Mouse (Mus musculus) thymus, postnatal 36 days (tissue): ENCODE data around the gene Rhox10.
"Not testable (repeated sequence)": the region's sequence is repeated elsewhere in the genome, so short reads cannot be mapped to it uniquely, and the experiment has no call there.

ENCODE experiments used
- DNase-seq, 2 experiments: peaks; one replicate each; pipeline ENCODE4 v3.0.0; 2022; ENCODE audit warnings: mixed read lengths in 2 of 2

Gene Rhox10

DNA sequence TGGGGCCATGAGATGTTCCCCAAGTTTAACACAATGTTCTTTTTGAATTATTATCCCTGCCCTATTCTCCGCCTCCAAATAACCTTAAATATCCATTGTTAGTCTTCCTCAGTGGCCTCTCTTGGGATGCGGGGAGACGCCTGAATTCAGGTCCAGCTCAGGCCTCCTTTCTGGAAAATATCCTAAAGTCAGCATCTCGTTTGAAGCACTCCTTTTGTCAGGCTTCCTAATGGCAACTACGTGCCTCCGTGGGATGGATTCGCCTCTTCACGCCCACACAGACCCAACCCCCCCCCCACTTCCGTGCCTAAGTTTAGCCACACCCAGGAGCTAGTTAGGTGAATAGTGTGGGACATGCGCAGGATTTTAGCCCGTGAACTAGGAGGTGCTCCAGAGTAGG lies at the start of gene Rhox10:
TSS of gene Rhox10 (plus strand) at position 301 of the 400 bp plus-strand sequence.
- DNase-seq: no peak

- DNase-seq: not testable (repeated sequence)
Measured at GRCm38 (mm10) chrX:38018597-38018996, 47.7 kb upstream of the Rhox10 start, which contains the start of gene Btg1-ps1. Gene Btg1-ps1, minus strand, starts transcription at chrX:38018815.

DNA sequence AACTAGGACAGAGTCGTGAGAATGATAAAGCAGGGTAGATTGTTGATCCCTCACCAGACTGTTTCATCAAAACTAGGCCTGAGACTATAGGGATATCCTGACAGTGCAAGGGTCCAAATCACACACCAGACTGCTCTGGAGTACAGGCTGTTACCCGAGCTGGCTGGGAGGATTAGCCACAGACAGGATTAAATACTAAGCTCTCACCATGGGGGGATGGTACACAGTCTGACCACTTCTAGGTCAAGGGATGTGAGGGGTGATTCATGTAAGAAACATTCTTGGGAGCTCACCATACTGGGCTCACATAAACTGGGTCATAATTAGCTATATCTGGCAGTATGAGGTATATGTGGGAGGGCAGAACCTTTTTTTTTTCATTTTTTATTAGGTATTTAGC lies 32.4 kb upstream of the Rhox10 start:
- DNase-seq: no peak

DNA sequence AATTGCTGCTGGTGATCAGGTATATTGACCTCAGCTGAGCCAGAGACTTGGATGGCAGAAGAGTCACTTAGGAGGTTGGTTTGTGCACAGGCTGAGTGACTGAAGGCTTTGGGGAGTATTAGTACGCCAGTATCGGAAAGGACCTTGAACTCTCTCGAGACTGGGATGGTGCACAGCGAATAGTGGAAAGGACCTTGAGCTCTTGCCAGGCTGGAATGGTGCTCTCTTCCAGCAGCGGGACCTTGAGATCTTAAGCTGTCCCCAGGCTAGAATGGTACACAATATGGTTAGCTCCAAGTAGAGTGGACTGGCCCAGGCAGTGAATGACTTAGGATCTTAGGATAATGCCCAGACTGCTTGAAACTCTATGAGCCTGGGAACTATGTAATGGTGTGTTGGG lies 26.6 kb upstream of the Rhox10 start:
- no peak for DNase-seq

DNA sequence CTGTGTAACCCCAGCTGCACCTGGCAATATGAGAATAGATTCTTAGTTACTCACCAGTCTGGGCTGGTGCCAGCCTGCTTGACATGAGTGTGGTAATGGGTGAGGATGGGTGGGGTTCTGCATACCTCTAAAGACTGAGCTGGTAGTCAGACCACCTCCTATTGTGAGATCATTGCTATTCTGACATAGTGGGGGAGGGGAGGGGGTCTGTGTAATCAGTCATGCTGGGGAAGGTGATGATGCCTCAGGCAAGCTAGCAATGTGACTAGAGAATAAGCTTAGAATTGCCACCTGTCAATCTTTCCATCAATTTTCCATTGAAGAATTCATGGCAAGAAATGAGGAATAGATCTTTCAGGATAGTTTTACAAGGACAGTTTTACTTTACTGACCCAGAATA lies 23.3 kb upstream of the Rhox10 start, which contains the start of gene Btg1-ps2:
TSS of gene Btg1-ps2 (minus strand) at position 101 of the 400 bp plus-strand sequence.
- not testable (repeated sequence) for DNase-seq

DNA sequence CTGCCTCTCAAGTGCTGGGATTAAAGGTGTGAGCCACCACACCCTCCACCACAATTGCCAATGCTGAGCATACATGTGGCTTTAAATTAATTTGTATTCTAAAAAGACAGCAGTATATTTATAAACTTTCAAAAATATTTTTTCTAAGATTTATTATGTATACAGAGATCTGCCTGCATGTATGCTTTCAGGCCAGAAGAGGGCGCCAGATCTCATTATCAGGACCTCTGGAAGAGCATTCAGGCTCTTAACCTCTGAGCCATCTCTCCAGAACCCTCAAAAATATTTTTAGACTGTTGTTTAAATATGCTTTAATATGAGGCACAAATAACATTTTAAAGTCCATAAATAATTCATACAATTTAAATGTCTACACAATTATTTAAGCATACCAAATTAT lies 4.7 kb upstream of the Rhox10 start:
- DNase-seq: no peak

- peak; percentile 6 to 12 for DNase-seq
Measured at GRCm38 (mm10) chrX:38084226-38084625, 18.0 kb downstream of the Rhox10 start.

GRCm38 (mm10) chrX:38085041-38085440 lies 18.8 kb downstream of the Rhox10 start, which contains the start of gene Rhox11:
Gene Rhox11, minus strand, starts transcription at chrX:38085141.
- no peak for DNase-seq

DNA sequence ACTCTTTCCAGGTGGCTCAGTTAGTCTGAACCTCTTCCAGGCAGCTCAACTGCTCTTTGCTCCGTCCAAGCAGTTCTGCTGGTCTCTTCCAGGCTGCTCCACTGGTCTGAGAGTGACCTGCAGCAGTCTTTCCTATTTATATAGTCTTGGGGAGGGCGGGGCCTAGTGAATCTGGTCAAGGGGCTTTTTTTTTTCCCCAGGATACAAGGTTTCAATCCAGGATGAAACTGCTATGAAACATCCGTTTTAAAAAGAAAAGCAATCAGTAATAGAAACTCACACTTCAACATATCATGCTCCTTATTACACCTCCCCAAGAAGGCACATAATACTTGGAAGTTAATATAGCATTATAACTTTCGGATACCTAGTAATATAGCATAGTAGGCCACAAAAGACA lies 44.5 kb downstream of the Rhox10 start, which contains the start of gene Rhox12:
TSS of gene Rhox12 (minus strand) at position 101 of the 400 bp plus-strand sequence.
- no peak for DNase-seq

- DNase-seq: no peak
Measured at GRCm38 (mm10) chrX:38120982-38121381, 54.7 kb downstream of the Rhox10 start, which contains the start of gene Rhox13. Gene Rhox13, plus strand, starts transcription at chrX:38121219.
